Mouse (Mus musculus) testis, adult 2 months (tissue): Measurements from ENCODE around the gene Cdh18.

Experiments used
- CTCF ChIP-seq: fragments of 200-500 bp; IDR thresholded peaks from 2 replicates; pipeline ENCODE4 v1.5.1; 2012; ENCODE audit warnings: low read depth, mild to moderate bottlenecking, inconsistent platforms, low read length, moderate library complexity; ENCODE audit not compliant: control insufficient read depth, insufficient read depth, insufficient replicate concordance
- POLR2A ChIP-seq: fragments of 200-500 bp; IDR thresholded peaks from 2 replicates; pipeline ENCODE4 v1.6.1; 2012; ENCODE audit warnings: low read depth, mild to moderate bottlenecking, inconsistent platforms, low read length, moderate library complexity; ENCODE audit not compliant: control insufficient read depth

- TF ChIP-seq CTCF (no peak), POLR2A (no peak)
Measured at GRCm38 (mm10) chr15:22736165-22736564, 187.3 kb downstream of the Cdh18 start.
